Mouse (Mus musculus): ENCODE data around the gene Birc6.

- TF ChIP-seq TAL1 (IDR thresholded peaks at IDR 0.05; ENCODE audit: low read length) (no peak), GATA1 (IDR thresholded peaks at IDR 0.05; ENCODE audit: low read length) (no peak)
Observed at GRCm38 (mm10) chr17:74512308-74512707, 15.8 kb upstream of the Birc6 start.
